Mouse (Mus musculus) intestine, embryonic 16.5 days (tissue): ENCODE results near the gene Mgl2. TPM values are rescaled to one million over a fixed set of nuclear protein-coding genes. Genes with fewer than 3 reads are reported as not detected.

Source experiments
- ATAC-seq: fragments of 200-750 bp; cut with Nextera tagmentation; 2 replicates; pipeline ENCODE4 v1.8.0; 2017; ENCODE audit warnings: moderate TSS enrichment, moderate library complexity
- H3K27ac ChIP-seq: fragments of 300-500 bp; sonication (generic); 2 replicates; pipeline ENCODE4 v1.5.1; 2014; ENCODE audit warnings: mild to moderate bottlenecking, low read length
- H3K27me3 ChIP-seq: fragments of 300-500 bp; sonication (generic); replicated peaks from 2 replicates; pipeline ENCODE4 v1.6.1; 2014; ENCODE audit warnings: low read length, control low read depth, mixed read lengths; ENCODE audit not compliant: control insufficient read depth, insufficient read depth
- H3K36me3 ChIP-seq: fragments of 300-500 bp; sonication (generic); 2 replicates; pipeline ENCODE4 v1.6.1; 2014; ENCODE audit warnings: low read length, control low read depth; ENCODE audit not compliant: control insufficient read depth, insufficient read depth
- H3K4me1 ChIP-seq: fragments of 300-500 bp; sonication (generic); 2 replicates; pipeline ENCODE4 v1.6.1; 2014; ENCODE audit warnings: low read length, control low read depth, mixed read lengths; ENCODE audit not compliant: control insufficient read depth, insufficient read depth
- H3K4me2 ChIP-seq: fragments of 300-500 bp; sonication (generic); 2 replicates; pipeline ENCODE4 v1.6.1; 2014; ENCODE audit warnings: low read depth, low read length, control low read depth
- H3K4me3 ChIP-seq: fragments of 300-500 bp; sonication (generic); 2 replicates; pipeline ENCODE4 v1.5.1; 2014; ENCODE audit warnings: mild to moderate bottlenecking, low read length
- H3K9ac ChIP-seq: fragments of 300-500 bp; sonication (generic); 2 replicates; pipeline ENCODE4 v1.6.1; 2014; ENCODE audit warnings: low read depth, low read length
- H3K9me3 ChIP-seq: fragments of 300-500 bp; sonication (generic); 2 replicates; pipeline ENCODE4 v1.6.1; 2016; ENCODE audit warnings: low read length, control low read depth; ENCODE audit not compliant: control insufficient read depth
- WGBS: fragments of 180-500 bp; shearing (Covaris S2); extraction: QIAGEN DNeasy Blood & Tissue Kit; methylation state at CpG from one replicate; pipeline ENCODE4 v1.1.7; 2014; 5-methylcytosine and 5-hydroxymethylcytosine counted together
- polyA plus RNA-seq: library from polyadenylated mRNA; unstranded; fragments of >200 nt; fragmentation: Nextera tagmentation; extraction: Ambion mirVana; gene quantifications from 2 replicates; pipeline ENCODE4 v1.2.1, GENCODE M21; 2015

The Mgl2 gene
- polyA plus RNA-seq, result 0.56 and 0.66 TPM in 2 replicates

DNA sequence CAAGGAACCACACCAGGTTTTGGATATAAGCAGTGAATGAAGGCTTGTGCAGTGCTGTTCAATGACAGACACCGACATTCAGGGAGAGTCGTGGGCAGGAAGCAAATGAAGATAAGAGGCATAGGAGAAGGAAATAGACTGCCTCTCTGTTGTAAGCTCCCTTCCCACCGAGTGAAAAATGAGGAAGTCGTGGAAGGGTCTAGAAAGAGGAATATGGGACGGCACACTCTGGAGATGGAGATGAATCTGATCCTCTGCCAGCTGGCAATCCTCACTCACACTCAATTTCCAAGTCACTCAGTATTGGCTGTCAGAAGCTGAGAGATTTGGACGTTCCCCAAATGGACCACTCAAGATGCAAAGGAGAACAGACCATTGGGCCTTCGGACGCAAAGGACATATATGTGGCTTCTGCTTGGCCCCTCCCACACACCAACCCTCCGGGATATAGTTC is at the start of gene Mgl2:
Mgl2 (plus strand) TSS at position 404 of the 454 bp plus-strand sequence.
- Histone ChIP-seq H3K36me3 (no peaks in the 10 kb centered on the region), H3K4me2 (no peak within 1 kb of the TSS), H3K9ac (no peak within 1 kb of the TSS), H3K4me1 (no peaks in the 10 kb centered on the region), H3K9me3 (no peaks in the 10 kb centered on the region), H3K27me3 (no peaks in the 10 kb centered on the region), H3K27ac (no peak within 1 kb of the TSS), H3K4me3 (no peak within 1 kb of the TSS)
- no peak for ATAC-seq
- WGBS, result 72% methylated on average over 9 of the region's 9 CpGs

DNA sequence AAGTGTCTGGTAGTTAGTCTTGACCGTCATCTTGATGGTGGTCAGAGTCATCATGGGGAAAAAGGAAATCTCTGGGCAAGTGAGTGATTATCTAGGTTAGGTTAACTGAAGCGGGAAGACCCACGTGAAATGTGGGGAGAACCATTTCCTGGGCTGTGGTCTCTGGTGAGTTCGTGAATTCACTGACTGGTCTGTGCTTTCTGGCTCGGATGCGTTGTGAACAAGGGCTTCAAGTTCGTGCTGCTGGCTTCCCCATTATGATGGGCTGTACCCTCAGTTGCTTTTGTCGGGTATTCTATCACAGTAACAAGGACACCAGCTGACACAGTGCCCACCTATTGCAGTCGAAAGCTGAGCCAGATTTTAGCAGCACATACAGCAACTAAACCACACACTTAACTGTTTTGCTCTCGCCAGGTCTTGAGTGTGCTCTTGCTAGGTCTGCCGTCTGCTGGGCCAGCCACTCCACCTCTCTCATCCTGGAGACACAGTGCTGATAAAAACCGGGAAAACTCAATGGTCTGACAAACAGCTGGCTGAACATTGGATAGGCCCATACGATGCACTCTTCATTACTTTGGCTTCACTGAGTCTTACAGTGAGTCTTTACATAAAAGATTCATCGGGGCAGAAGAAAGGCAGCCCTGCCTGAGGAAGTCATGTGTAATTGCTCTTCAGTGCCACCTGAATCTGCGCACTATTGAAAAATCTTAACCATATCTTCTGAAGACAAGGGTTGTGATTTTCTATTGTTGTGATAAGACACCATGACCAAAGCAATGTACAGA is 49.1 kb upstream of the Mgl2 start:
- H3K9ac ChIP-seq, result no peak overlapping the region
- no peaks in the 10 kb centered on the region for H3K9me3 ChIP-seq
- no peaks in the 10 kb centered on the region for H3K36me3 ChIP-seq
- no peaks in the 10 kb centered on the region for H3K27me3 ChIP-seq
- no peaks in the 10 kb centered on the region for H3K4me1 ChIP-seq
- H3K27ac ChIP-seq, result no peak overlapping the region
- H3K4me3 ChIP-seq, result no peak overlapping the region
- no peak overlapping the region for H3K4me2 ChIP-seq
- WGBS, result 85% methylated on average over 15 of the region's 15 CpGs
- ATAC-seq, result no peak

DNA sequence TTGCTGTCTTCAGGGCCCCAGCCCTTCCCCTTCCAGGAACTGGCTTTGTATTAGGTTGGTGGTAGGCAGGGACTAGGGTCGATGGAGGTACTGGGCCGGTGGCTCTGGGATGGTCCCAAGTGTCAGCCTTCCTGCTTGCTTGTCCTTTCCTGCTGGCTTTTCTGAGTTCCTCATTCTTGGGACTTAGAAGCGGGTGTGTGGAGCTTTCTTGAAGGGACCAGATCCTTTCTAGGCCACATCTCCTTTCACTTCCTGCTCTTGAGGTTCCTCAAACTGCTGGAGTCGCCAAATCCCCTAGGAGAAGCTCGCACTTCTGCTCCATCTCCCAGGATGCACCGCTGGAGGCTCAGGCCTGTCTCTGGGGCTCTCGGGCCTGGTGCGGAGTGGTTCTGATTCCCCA is 45.6 kb upstream of the Mgl2 start:
- WGBS, result 83% methylated on average over 8 of the region's 8 CpGs
- no peak for ATAC-seq

DNA sequence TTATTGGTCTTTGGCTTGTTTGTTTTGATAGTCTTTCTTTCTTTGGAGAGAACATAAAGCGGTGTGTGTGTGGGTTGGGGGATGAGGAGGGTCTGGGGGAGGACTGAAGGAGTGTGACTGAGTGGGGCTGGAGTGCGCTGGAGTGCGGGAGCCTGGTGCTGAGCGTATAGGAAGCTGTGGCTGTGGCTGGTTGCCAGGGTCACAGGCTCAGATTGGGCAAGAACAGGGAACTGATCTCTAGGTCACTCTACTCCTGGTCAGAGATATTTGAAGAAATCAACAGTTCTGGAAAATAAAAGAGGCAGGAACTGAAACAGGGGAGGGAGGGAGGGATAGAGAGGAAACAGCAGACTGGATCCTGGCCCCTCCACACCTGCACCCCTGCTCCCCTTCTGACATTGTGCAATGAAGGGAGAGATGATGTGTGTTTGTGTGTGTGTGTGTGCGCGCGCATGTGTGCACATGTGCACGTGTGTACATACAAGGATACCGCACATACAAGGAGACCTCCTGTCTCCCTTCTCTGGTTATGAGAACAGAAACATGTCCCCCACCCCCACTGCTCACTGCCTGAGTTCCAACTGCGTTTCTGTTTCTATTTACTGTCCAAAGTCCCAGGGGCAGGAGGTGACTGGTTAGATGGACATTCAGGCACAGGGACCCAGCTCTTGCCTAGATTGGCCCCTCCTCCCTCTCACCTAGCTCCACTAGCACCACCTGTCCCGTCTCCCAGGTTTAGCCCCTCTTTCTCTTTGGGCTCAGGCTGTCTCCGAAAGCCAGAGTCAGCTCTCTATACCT is 37.9 kb upstream of the Mgl2 start, which contains the start of gene Asgr2:
Asgr2 (plus strand) TSS at position 659 of the 798 bp plus-strand sequence.
- no peak; the same call in 1 of the 2 replicates for ATAC-seq

More for the DNA sequence above, 45.6 kb upstream of the Mgl2 start:
- no peak overlapping the region for H3K27ac ChIP-seq
- H3K4me2 ChIP-seq, result no peak overlapping the region
- H3K36me3 ChIP-seq, result no peaks in the 10 kb centered on the region
- no peaks in the 10 kb centered on the region for H3K27me3 ChIP-seq
- H3K4me1 ChIP-seq, result no peaks in the 10 kb centered on the region
- H3K4me3 ChIP-seq, result no peak overlapping the region
- H3K9me3 ChIP-seq, result no peaks in the 10 kb centered on the region
- no peak overlapping the region for H3K9ac ChIP-seq

DNA sequence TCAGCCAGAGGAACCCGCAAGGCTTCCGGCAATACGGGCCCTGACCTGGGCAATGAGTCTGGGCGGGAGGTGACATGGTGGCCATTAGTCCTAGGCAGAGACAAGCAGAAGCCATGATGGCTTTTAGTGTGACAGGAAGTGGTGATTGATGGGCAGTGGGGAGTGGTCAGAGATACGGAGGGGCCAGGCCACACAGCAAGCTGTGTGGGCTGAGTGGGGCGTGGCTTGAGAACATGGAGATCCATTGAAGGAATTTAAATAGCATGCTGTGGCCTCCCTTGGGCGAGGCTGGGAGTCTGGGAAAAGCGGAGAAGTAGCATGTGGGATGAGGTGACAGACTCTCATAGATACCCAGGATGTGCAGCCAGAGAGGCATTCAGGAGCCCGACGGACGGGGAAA is 32.7 kb upstream of the Mgl2 start:
- H3K36me3 ChIP-seq, result no peaks in the 10 kb centered on the region
- H3K27me3 ChIP-seq, result no peaks in the 10 kb centered on the region
- ATAC-seq, result no peak
- no peaks in the 10 kb centered on the region for H3K4me1 ChIP-seq
- H3K4me3 ChIP-seq, result no peak overlapping the region
- H3K9me3 ChIP-seq, result no peaks in the 10 kb centered on the region
- H3K4me2 ChIP-seq, result no peak overlapping the region
- no peak overlapping the region for H3K27ac ChIP-seq
- 50% methylated on average over 11 of the region's 11 CpGs for WGBS
- H3K9ac ChIP-seq, result no peak overlapping the region

More for the DNA sequence above, 37.9 kb upstream of the Mgl2 start, which contains the start of gene Asgr2:
- no peaks in the 10 kb centered on the region for H3K9me3 ChIP-seq
- no peak within 1 kb of the TSS for H3K9ac ChIP-seq
- H3K27me3 ChIP-seq, result no peaks in the 10 kb centered on the region
- no peaks in the 10 kb centered on the region for H3K36me3 ChIP-seq
- no peak within 1 kb of the TSS for H3K4me2 ChIP-seq
- H3K4me3 ChIP-seq, result no peak within 1 kb of the TSS
- H3K27ac ChIP-seq, result no peak within 1 kb of the TSS
- H3K4me1 ChIP-seq, result no peaks in the 10 kb centered on the region
- 69% methylated on average over 12 of the region's 12 CpGs for WGBS

DNA sequence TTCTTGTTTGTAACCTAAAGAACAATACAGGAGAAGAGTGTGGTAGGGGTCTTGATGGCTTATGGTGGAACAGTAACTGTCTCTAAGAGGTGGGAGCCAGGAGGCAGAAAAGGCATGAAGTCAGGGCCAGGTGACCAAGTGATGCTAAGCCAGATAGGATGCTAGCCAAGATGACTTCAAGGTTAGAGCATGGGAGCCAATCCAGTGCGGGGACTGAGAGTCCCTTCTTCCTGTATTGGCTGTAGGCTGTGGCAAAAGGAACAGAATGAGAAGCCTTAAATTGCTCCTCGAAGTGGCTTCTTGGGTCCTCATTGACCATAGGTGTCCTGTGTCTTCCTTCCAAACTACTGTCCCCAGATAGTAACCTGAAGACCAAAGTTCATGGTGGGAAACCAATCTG is 31.0 kb upstream of the Mgl2 start:
- H3K4me3 ChIP-seq, result no peak overlapping the region
- no peak overlapping the region for H3K4me2 ChIP-seq
- no peak overlapping the region for H3K27ac ChIP-seq
- 79% methylated on average over 2 of the region's 2 CpGs for WGBS
- ATAC-seq, result no peak
- H3K27me3 ChIP-seq, result no peaks in the 10 kb centered on the region
- H3K9ac ChIP-seq, result no peak overlapping the region
- no peaks in the 10 kb centered on the region for H3K9me3 ChIP-seq
- H3K36me3 ChIP-seq, result no peaks in the 10 kb centered on the region
- H3K4me1 ChIP-seq, result no peaks in the 10 kb centered on the region

GRCm38 (mm10) chr11:70099809-70100208 is 30.3 kb upstream of the Mgl2 start:
- Histone ChIP-seq H3K36me3 (no peaks in the 10 kb centered on the region), H3K4me3 (no peak overlapping the region), H3K9me3 (no peaks in the 10 kb centered on the region), H3K9ac (no peak overlapping the region), H3K4me2 (no peak overlapping the region), H3K4me1 (no peaks in the 10 kb centered on the region), H3K27me3 (no peaks in the 10 kb centered on the region), H3K27ac (no peak overlapping the region)
- ATAC-seq, result no peak
- 88% methylated on average over 2 of the region's 2 CpGs for WGBS

DNA sequence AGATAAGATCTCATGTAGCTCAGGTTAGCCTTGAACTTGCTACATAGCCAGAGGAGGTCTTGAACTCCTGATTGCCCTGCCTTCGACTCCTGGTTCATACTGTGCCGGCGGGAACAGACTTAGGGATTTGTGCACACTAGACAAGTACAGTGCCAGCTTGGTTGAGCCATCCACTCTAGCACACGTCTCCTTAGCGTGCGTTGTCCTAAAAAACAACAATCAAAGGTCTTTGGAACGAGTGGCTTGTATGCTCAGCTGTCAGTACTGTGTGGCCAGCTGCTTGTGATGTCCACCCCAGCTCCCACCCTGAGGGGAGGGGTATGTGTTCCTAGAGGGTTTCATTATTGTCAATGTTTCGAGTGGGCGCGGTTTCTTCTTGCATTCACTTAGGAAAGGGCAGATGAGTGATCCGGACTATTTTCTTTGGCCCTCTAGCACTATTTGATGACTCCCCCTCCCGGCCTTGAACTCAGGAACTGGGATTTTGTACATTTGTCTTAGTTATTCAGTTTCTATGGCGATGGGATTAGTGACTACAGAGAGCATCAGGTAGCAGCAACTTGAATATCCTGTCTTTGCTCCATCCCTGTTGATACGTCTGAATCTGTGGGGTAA is 26.3 kb upstream of the Mgl2 start:
- Histone ChIP-seq H3K4me1 (no peaks in the 10 kb centered on the region), H3K9ac (no peak overlapping the region), H3K9me3 (no peaks in the 10 kb centered on the region), H3K27me3 (no peaks in the 10 kb centered on the region), H3K4me3 (no peak overlapping the region), H3K4me2 (no peak overlapping the region), H3K27ac (no peak overlapping the region), H3K36me3 (no peaks in the 10 kb centered on the region)
- 76% methylated on average over 14 of the region's 14 CpGs for WGBS
- ATAC-seq, result no peak

DNA sequence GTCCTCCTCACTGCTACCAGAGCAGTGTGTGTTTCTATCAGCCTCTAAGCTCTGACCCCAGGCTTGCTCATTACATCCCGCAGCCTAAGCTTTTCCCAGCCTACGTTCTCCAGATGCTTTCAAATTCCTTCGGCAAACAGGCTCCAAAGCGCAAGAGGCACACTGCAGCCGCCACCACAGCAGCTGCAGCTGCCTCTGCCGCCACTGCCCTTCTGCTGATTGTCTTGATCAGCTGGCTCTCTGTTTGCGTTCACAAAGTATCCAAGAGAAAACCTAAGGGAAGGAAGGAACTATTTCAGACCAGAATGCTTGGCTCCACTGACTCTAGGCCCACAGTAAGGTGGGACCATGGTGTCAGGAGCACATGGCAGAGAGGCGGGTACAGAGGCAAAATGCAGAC is 23.0 kb upstream of the Mgl2 start:
- no peak for ATAC-seq
- H3K36me3 ChIP-seq, result no peaks in the 10 kb centered on the region
- no peaks in the 10 kb centered on the region for H3K27me3 ChIP-seq
- H3K4me3 ChIP-seq, result no peak overlapping the region
- H3K9me3 ChIP-seq, result no peaks in the 10 kb centered on the region
- H3K4me2 ChIP-seq, result no peak overlapping the region
- no peaks in the 10 kb centered on the region for H3K4me1 ChIP-seq
- WGBS, result 53% methylated on average over 8 of the region's 8 CpGs
- no peak overlapping the region for H3K9ac ChIP-seq
- H3K27ac ChIP-seq, result no peak overlapping the region
